Mouse (Mus musculus) liver, embryonic 14.5 days (tissue): ENCODE measurements around the gene Snx18. TPM values are rescaled to one million over a fixed set of nuclear protein-coding genes. Genes with fewer than 3 reads are reported as not detected.

ENCODE experiments used
- ATAC-seq: fragments of 200-750 bp; cut with Nextera tagmentation; 2 replicates; pipeline ENCODE4 v1.8.0; 2017; ENCODE audit warnings: moderate number of reproducible peaks, mild to moderate bottlenecking, moderate library complexity; ENCODE audit not compliant: insufficient read depth
- DNase-seq, 3 experiments: peaks; one replicate each; pipeline ENCODE4 v3.0.0-alpha.2; 2012 to 2013; ENCODE audit warnings: low read depth in 3 of 3, low spot score in 3 of 3
- H3K27ac ChIP-seq: fragments of 300-500 bp; sonication (generic); 2 replicates; pipeline ENCODE4 v1.5.1; 2014; ENCODE audit warnings: moderate library complexity, mild to moderate bottlenecking, control low read depth, inconsistent platforms
- H3K27me3 ChIP-seq: fragments of 300-500 bp; sonication (generic); 2 replicates; pipeline ENCODE4 v1.6.1; 2014; ENCODE audit warnings: mild to moderate bottlenecking, low read length, moderate library complexity; ENCODE audit not compliant: control insufficient read depth, insufficient read depth
- H3K36me3 ChIP-seq: fragments of 300-500 bp; sonication (generic); replicated peaks from 2 replicates; pipeline ENCODE4 v1.6.1; 2014; ENCODE audit warnings: low read depth; ENCODE audit not compliant: control insufficient read depth, insufficient read depth
- H3K4me1 ChIP-seq, 2 experiments: fragments of 200-500 bp in 1 of 2; fragments of 300-500 bp in 1 of 2; sonication (generic) in 1 of 2; replicated peaks; 2 replicates each; pipeline ENCODE4 v1.6.1; 2012 to 2014; ENCODE audit warnings: antibody characterized with exemption in 1 of 2, inconsistent platforms in 1 of 2, low read length in 1 of 2; ENCODE audit not compliant: control insufficient read depth in 2 of 2, insufficient read depth in 2 of 2
- H3K4me2 ChIP-seq: fragments of 300-500 bp; sonication (generic); 2 replicates; pipeline ENCODE4 v1.6.1; 2014; ENCODE audit warnings: low read depth, mild to moderate bottlenecking, control low read depth, moderate library complexity
- H3K4me3 ChIP-seq, 2 experiments: fragments of 200-500 bp in 1 of 2; fragments of 300-500 bp in 1 of 2; sonication (generic) in 1 of 2; 2 replicates each; pipeline ENCODE4 v1.5.1; 2012 to 2014; ENCODE audit warnings: low read depth in 2 of 2, low read length in 2 of 2, mild to moderate bottlenecking in 2 of 2, control low read depth in 1 of 2, inconsistent platforms in 1 of 2, moderate library complexity in 1 of 2; ENCODE audit not compliant: insufficient read depth in 1 of 2
- H3K9ac ChIP-seq: fragments of 300-500 bp; sonication (generic); replicated peaks from 2 replicates; pipeline ENCODE4 v1.6.1; 2014; ENCODE audit warnings: mild to moderate bottlenecking, control low read depth, moderate library complexity
- H3K9me3 ChIP-seq: fragments of 300-500 bp; sonication (generic); 2 replicates; pipeline ENCODE4 v1.6.1; 2016; ENCODE audit warnings: low read length, mixed read lengths; ENCODE audit not compliant: control insufficient read depth
- CTCF ChIP-seq: IDR thresholded peaks from 2 replicates; pipeline ENCODE4 v1.5.1; 2016; ENCODE audit warnings: antibody characterized with exemption, low read depth, control low read depth
- EP300 ChIP-seq: IDR thresholded peaks from 2 replicates; pipeline ENCODE4 v1.6.1; 2016; ENCODE audit warnings: antibody characterized with exemption, low read depth
- WGBS: fragments of 180-500 bp; shearing (Covaris S2); extraction: QIAGEN DNeasy Blood & Tissue Kit; methylation state at CpG from one replicate; pipeline ENCODE4 v1.1.7; 2014; ENCODE audit not compliant: insufficient replicate concordance; 5-methylcytosine and 5-hydroxymethylcytosine counted together
- polyA plus RNA-seq, 2 experiments: library from polyadenylated mRNA; depleted of rRNA in 1 of 2; stranded (reverse) in 1 of 2; unstranded in 1 of 2; fragments of >200 nt; fragmentation: Nextera tagmentation in 1 of 2; extraction: Ambion mirVana in 1 of 2; gene quantifications; 2 replicates each; pipeline versions ENCODE4 v1.2.1 to v1.2.3; 2012 to 2014

The Snx18 gene
- polyA plus RNA-seq, 2 experiments = 3.8 to 5.9 TPM

DNA sequence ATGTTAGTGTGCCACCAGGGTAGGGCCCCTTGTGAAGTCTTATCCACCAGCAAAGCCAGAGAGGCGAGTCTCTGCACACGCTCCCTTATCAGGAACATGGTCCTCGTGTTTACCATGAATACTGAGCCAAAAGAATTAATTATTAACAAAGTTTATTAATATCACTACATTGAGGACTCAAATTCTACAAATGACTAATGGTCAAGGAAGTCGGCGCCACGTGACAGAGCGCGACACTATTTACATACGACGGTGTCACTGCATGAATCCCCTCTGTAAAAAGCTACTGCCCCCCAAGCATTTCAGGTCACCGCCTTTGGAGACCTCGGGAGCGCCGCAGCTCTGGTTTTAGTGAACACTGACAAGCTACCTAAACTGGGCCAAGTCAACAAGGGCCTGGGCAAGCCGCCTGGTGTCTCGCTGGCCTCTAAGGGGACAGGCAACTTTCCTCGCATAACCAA is 15.5 kb downstream of the Snx18 start:
- 67% methylated on average over 17 of the region's 17 CpGs for WGBS
- H3K4me2 ChIP-seq = no peak overlapping the region
- ATAC-seq = no peak
- peaks cover 0 to 26% of the 10 kb centered on the region in 2 experiments; a peak in 3 of 4 replicates for H3K4me1 ChIP-seq
- no peaks in the 10 kb centered on the region for H3K27me3 ChIP-seq
- no peaks in the 10 kb centered on the region for H3K36me3 ChIP-seq
- H3K9ac ChIP-seq = no peak overlapping the region
- no peak overlapping the region for H3K27ac ChIP-seq
- no peak overlapping the region for H3K4me3 ChIP-seq
- no peaks in the 10 kb centered on the region for H3K9me3 ChIP-seq
- TF ChIP-seq EP300 (no peak), CTCF (no peak)
- no peak for DNase-seq

DNA sequence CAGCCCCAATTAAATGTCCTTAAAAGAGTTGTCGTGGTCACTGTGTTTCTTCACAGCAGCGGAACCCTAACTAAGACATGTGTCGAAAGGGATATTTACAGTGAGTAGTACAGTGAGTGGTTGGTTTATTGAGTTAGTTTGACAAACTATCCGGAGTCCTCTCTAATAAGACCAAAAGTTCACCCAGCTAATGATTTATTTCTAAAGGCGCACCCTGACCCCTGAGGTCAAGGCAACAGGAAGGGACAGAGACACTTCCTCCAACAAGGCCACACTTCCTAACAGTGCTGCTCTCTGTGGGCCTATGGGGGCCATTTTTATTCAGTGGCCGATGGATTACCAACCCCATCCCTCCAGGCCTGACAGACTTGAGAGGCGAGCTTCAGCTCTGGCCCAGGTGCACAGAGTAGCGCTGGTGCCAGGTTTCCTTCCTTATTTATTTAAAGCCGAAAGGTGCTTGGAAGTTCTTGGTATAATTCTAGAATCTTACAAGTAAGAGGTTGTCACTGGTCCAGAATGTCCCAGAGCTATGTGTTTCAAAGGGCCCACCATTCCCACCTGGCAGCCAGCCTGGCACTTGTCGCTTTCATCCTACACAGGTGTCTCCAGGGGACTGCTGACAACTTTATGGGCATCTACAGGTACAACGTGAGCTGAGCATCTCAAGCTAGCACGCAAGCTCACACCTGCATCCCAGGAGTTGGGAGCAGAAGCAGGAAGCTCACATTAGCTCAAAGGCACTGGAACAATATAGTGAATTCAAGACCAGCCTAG is 16.3 kb downstream of the Snx18 start:
- no peak overlapping the region for H3K4me3 ChIP-seq
- peak; percentile 22; the same call in 1 of the 2 replicates for ATAC-seq

DNA sequence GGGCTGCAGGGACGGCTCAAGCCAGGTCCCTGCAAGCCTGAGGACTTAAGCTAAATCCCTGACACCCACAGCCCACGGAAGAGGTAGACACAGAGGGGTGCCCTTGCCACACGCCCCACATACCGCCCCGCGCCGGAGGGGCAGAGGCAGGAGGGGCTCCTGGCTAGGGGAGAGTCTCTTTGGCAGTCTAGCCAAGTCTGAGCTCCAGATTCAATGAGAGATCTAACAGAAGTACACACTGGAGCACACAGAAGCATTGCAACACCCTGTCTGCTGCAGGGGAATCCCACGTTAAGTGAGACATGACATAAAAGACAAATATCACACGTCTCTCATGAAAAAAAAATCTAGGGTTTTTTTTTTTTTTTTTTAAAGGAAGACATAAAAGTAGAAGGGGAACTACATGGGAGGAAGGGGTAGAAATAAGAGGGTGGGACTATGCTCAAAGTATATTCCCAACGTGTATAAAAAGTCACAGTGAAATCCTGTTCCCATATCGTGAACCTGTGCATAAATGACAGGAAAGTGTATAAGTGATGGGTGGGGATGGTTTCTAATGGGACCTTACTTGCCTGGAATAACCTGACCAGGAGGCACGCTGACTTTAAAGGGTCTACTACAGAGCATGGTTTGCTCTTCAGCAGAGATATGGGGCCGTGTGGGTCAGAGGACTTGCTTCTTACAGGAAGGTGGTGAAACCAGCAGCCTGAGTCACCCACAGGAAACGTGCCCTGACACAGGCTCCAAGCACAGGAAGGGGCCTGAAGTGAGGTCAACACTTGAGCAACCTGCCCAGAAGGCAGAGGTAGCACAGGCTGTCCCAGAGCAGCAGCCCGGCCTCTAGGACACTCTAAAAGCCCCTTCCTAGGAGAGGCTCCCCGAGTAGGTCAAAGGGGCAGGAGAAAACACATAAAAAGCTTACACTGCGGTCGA is 17.6 kb downstream of the Snx18 start:
- H3K9ac ChIP-seq = no peak overlapping the region
- no peak overlapping the region for H3K27ac ChIP-seq
- H3K4me1 ChIP-seq = peaks cover 0 to 36% of the 10 kb centered on the region in 2 experiments; a peak in 3 of 4 replicates
- no peaks in the 10 kb centered on the region for H3K36me3 ChIP-seq
- no peak overlapping the region for H3K4me2 ChIP-seq
- H3K9me3 ChIP-seq = no peaks in the 10 kb centered on the region
- H3K27me3 ChIP-seq = no peaks in the 10 kb centered on the region
- no peak for TF ChIP-seq EP300
- no peak for TF ChIP-seq CTCF
- no peak for DNase-seq
- H3K4me3 ChIP-seq = no peak overlapping the region
- no peak for ATAC-seq
- WGBS = 55% methylated on average over 18 of the region's 18 CpGs

More for the DNA sequence above, 16.3 kb downstream of the Snx18 start:
- Histone ChIP-seq H3K4me1 (peaks cover 0 to 32% of the 10 kb centered on the region in 2 experiments; a peak in 3 of 4 replicates), H3K27ac (no peak overlapping the region), H3K36me3 (no peaks in the 10 kb centered on the region), H3K9ac (no peak overlapping the region), H3K4me2 (no peak overlapping the region), H3K27me3 (no peaks in the 10 kb centered on the region), H3K9me3 (no peaks in the 10 kb centered on the region)
- no peak for DNase-seq
- 76% methylated on average over 12 of the region's 12 CpGs for WGBS
- no peak for TF ChIP-seq CTCF
- no peak for TF ChIP-seq EP300

DNA sequence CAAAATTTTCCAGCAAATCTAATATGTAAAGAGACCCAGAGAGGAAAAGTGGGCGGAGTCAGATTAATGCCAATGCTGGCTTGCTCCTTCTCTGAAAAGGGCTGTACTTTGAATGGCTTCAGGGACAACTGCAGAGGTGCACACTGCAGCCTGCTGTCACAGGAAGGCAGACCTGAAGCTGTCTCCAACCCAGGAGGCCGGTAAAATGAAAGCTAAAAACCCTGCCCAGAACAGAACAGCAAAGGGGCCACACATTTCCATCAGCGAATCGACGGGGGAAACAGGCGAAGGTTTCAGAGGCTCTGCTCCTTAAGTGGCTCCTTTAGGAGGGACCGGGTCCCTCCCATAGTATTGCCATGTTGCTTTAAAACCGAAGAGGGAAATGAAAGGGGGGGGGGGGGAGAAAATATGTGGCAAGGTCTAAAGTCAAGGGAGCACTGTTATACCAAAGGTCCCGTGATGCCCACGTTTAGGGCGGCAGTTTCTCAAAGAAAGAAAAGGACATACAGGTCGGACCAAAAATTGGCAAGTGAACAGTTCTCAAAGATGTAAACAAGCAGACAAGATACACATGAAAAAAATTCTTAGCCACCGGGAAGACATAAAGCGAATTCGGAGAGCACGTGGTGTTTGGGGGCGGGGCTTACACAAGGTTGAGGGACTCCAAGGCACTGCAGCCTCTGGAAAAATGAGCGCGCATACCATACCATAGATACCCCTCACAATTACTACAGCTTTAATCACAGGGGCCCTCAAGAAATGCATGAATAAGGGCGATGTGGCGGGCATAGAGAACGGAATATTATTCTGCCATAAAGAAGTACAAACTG is 18.4 kb downstream of the Snx18 start:
- Histone ChIP-seq H3K4me1 (peaks cover 0 to 36% of the 10 kb centered on the region in 2 experiments; a peak in 3 of 4 replicates), H3K4me2 (no peak overlapping the region)
- WGBS = 75% methylated on average over 22 of the region's 22 CpGs

More for the DNA sequence above, 18.4 kb downstream of the Snx18 start:
- H3K36me3 ChIP-seq = no peaks in the 10 kb centered on the region
- DNase-seq = no peak
- H3K27me3 ChIP-seq = no peaks in the 10 kb centered on the region
- no peak overlapping the region for H3K27ac ChIP-seq
- H3K9ac ChIP-seq = no peak overlapping the region
- no peak overlapping the region for H3K4me3 ChIP-seq
- TF ChIP-seq EP300 (no peak), CTCF (no peak)
- no peak for ATAC-seq
- H3K9me3 ChIP-seq = no peaks in the 10 kb centered on the region
